Mouse (Mus musculus) testis, adult 10 weeks (tissue): ENCODE measurements around the gene 9330161L09Rik. TPM values are rescaled to one million over a fixed set of nuclear protein-coding genes. Genes with fewer than 3 reads are reported as not detected.

Experiments used
- polyA plus RNA-seq: library from polyadenylated mRNA; stranded (reverse); fragments of 350-450 nt; fragmentation: Illumina TruSeq; extraction: RNeasy Lipid Tissue Mini Kit (QIAGEN cat#74804); gene quantifications from one replicate; pipeline ENCODE4 v1.2.3, GENCODE M21; 2014; ENCODE audit warnings: low read depth, low replicate concordance

9330161L09Rik gene
- polyA plus RNA-seq, result not detected

GRCm38 (mm10) chr12:103407720-103408119 lies at the start of gene 9330161L09Rik:
Gene 9330161L09Rik (minus strand): TSS chr12:103407820.

GRCm38 (mm10) chr12:103457140-103457539 lies 49.5 kb upstream of the 9330161L09Rik start, which contains the start of gene Ifi27l2b:
Gene Ifi27l2b (minus strand): TSS chr12:103457223.

GRCm38 (mm10) chr12:103443524-103443923 lies 35.9 kb upstream of the 9330161L09Rik start, which contains the start of gene Ifi27l2a:
Gene Ifi27l2a (minus strand): TSS chr12:103443680.

GRCm38 (mm10) chr12:103433986-103434731 lies 26.5 kb upstream of the 9330161L09Rik start, which contains the start of gene Ifi27:
Gene Ifi27 (plus strand): TSS chr12:103434211.

GRCm38 (mm10) chr12:103425729-103426470 lies 18.3 kb upstream of the 9330161L09Rik start, which contains the start of gene Ddx24:
Gene Ddx24 (minus strand): TSS chr12:103425830.

GRCm38 (mm10) chr12:103388505-103389347 lies 18.9 kb downstream of the 9330161L09Rik start, which contains the start of gene Otub2:
Gene Otub2 (plus strand): TSS chr12:103388682.

Other genes with a start within 250 kb of the 9330161L09Rik start
- gene Prima1, start 165.7 kb downstream of the 9330161L09Rik start, polyA plus RNA-seq, result not detected
- 0.34 TPM for gene Fam181a, start 96.8 kb downstream of the 9330161L09Rik start, polyA plus RNA-seq
- not detected for gene Asb2, start 51.8 kb downstream of the 9330161L09Rik start, polyA plus RNA-seq
- gene Otub2, start 19.1 kb downstream of the 9330161L09Rik start, polyA plus RNA-seq, result 347 TPM
- 48.6 TPM for gene Ddx24, start 18.0 kb upstream of the 9330161L09Rik start, polyA plus RNA-seq
- 15.2 TPM for gene Ifi27, start 26.4 kb upstream of the 9330161L09Rik start, polyA plus RNA-seq
- not detected for gene Ifi27l2a, start 35.9 kb upstream of the 9330161L09Rik start, polyA plus RNA-seq
- gene Ifi27l2b, start 49.4 kb upstream of the 9330161L09Rik start, polyA plus RNA-seq, result 0.20 TPM
- gene Ppp4r4, start 124.5 kb upstream of the 9330161L09Rik start, polyA plus RNA-seq, result 103 TPM
- not detected for gene Serpina10, start 223.6 kb upstream of the 9330161L09Rik start, polyA plus RNA-seq
- 0.13 TPM for gene Serpina6, start 249.4 kb upstream of the 9330161L09Rik start, polyA plus RNA-seq